Mouse (Mus musculus): Measurements from ENCODE around the gene Gabpb1. TPM values are rescaled to one million over a fixed set of nuclear protein-coding genes. Genes with fewer than 3 reads are reported as not detected.

Gene Gabpb1
- polyA plus RNA-seq, 1 experiment from 2014 or later: 48.6 TPM

GRCm38 (mm10) chr2:126599005-126599404 lies 77.1 kb downstream of the Gabpb1 start:
- DNase-seq (ENCODE audit: low spot score): no peak

GRCm38 (mm10) chr2:126598359-126598758 lies 77.8 kb downstream of the Gabpb1 start:
- no peaks in the 10 kb centered on the region for H3K36me3 ChIP-seq
- H3K4me1 ChIP-seq: peaks cover 5% of the 10 kb centered on the region; the same call in 1 of the 2 replicates
- no peaks in the 10 kb centered on the region; the same call in 1 of the 2 replicates for H3K27me3 ChIP-seq (ENCODE audit: insufficient read depth, poor library complexity, severe bottlenecking)
- no peaks in the 10 kb centered on the region for H3K9me3 ChIP-seq
- no peak overlapping the region for H3K27ac ChIP-seq
- DNase-seq (ENCODE audit: low spot score): no peak
- no peak overlapping the region for H3K4me3 ChIP-seq
- WGBS: 62% methylated on average over 2 of the region's 2 CpGs

More at GRCm38 (mm10) chr2:126599005-126599404, 77.1 kb downstream of the Gabpb1 start:
- peaks cover 5% of the 10 kb centered on the region; the same call in 1 of the 2 replicates for H3K4me1 ChIP-seq
- 7% methylated on average over 3 of the region's 3 CpGs for WGBS
- H3K27me3 ChIP-seq (ENCODE audit: insufficient read depth, poor library complexity, severe bottlenecking): no peaks in the 10 kb centered on the region; the same call in 1 of the 2 replicates
- H3K4me3 ChIP-seq: no peak overlapping the region
- H3K9me3 ChIP-seq: no peaks in the 10 kb centered on the region
- H3K36me3 ChIP-seq: no peaks in the 10 kb centered on the region
- no peak overlapping the region for H3K27ac ChIP-seq

GRCm38 (mm10) chr2:126597279-126598241 lies 78.6 kb downstream of the Gabpb1 start:
- H3K9me3 ChIP-seq: no peaks in the 10 kb centered on the region
- H3K4me3 ChIP-seq: no peak overlapping the region
- peaks cover 5% of the 10 kb centered on the region; the same call in 1 of the 2 replicates for H3K4me1 ChIP-seq
- WGBS: 74% methylated on average over 20 of the region's 20 CpGs
- no peak overlapping the region for H3K27ac ChIP-seq
- no peaks in the 10 kb centered on the region; the same call in 1 of the 2 replicates for H3K27me3 ChIP-seq (ENCODE audit: insufficient read depth, poor library complexity, severe bottlenecking)
- H3K36me3 ChIP-seq: no peaks in the 10 kb centered on the region
- DNase-seq (ENCODE audit: low spot score): no peak

DNA sequence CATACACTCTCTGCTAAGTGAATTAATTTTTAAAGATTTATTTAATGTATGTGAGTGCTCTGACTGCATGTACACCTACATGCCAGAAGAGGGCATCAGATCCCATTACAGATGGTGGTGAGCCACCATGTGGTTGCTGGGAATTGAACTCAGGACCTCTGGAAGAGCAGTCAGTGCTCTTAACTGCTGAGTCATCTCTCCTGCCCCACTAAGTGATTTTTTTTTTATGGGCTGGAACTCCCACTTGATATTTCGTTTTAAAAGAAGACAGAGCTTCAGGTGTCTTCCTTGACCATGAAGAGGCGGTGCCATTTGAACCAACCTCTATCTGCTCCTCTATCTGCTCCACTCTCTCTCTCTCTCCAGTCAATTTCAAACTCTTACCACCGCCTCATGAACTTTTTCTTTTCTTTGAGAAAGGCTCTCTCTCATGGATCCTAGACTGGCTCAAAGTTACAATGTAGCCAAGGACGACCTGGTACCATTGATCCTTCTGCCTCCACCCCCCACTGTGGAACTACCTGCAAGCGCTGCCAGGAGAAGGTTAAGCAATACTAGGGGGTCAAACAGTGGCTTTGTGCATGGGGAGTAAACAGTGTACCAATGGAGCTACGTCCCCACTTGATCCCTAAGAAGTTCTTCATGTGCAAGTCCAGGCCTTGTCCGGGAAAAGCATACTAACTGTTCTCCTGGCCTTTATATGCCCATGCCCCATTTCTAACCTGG lies 79.6 kb downstream of the Gabpb1 start:
- 86% methylated on average over 7 of the region's 7 CpGs for WGBS
- Histone ChIP-seq H3K27me3 (ENCODE audit: insufficient read depth, poor library complexity, severe bottlenecking) (no peaks in the 10 kb centered on the region; the same call in 1 of the 2 replicates), H3K4me3 (no peak overlapping the region), H3K9me3 (no peaks in the 10 kb centered on the region), H3K27ac (no peak overlapping the region), H3K4me1 (peaks cover 5% of the 10 kb centered on the region; the same call in 1 of the 2 replicates), H3K36me3 (no peaks in the 10 kb centered on the region)
- no peak for DNase-seq (ENCODE audit: low spot score)

- Histone ChIP-seq H3K4me1 (no peaks in the 10 kb centered on the region; the same call in 1 of the 2 replicates), H3K9me3 (no peaks in the 10 kb centered on the region), H3K27ac (peak overlapping the region; percentile 49; the same call in 1 of the 2 replicates), H3K36me3 (no peaks in the 10 kb centered on the region), H3K27me3 (ENCODE audit: insufficient read depth, poor library complexity, severe bottlenecking) (no peaks in the 10 kb centered on the region), H3K4me3 (peak overlapping the region; percentile 54)
- WGBS: 18% methylated on average over 26 of the region's 26 CpGs
- peak; percentile 90 for DNase-seq (ENCODE audit: low spot score)
Measured at GRCm38 (mm10) chr2:126593831-126594610, 82.1 kb downstream of the Gabpb1 start.

DNA sequence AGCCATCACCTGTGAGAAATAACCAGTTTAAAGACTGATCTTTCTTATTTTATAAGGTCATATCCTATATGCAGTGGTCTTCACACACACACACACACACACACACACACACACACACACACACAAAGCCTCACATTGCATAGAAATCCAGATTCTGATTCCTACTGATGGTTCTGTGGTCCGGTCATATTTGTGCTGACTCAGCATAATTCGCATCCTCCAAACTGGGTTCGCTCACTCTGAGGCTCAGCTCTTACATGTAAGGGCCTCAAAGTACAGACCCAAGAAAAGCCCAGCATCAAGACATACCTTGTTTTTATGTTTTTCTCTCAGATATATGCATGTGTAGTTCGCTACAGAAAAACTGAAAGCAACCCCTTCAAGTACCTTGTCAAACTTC lies 84.8 kb downstream of the Gabpb1 start:
- no peaks in the 10 kb centered on the region for H3K27me3 ChIP-seq (ENCODE audit: insufficient read depth, poor library complexity, severe bottlenecking)
- no peak overlapping the region for H3K4me3 ChIP-seq
- H3K36me3 ChIP-seq: no peaks in the 10 kb centered on the region
- no peak for DNase-seq (ENCODE audit: low spot score)
- no peak overlapping the region for H3K27ac ChIP-seq
- 83% methylated on average over 4 of the region's 4 CpGs for WGBS
- H3K4me1 ChIP-seq: no peaks in the 10 kb centered on the region; the same call in 1 of the 2 replicates
- H3K9me3 ChIP-seq: no peaks in the 10 kb centered on the region

GRCm38 (mm10) chr2:126587468-126587867 lies 88.7 kb downstream of the Gabpb1 start:
- H3K36me3 ChIP-seq: no peaks in the 10 kb centered on the region
- no peak for DNase-seq (ENCODE audit: low spot score)
- H3K4me1 ChIP-seq: no peaks in the 10 kb centered on the region
- H3K27me3 ChIP-seq (ENCODE audit: insufficient read depth, poor library complexity, severe bottlenecking): no peaks in the 10 kb centered on the region
- 81% methylated on average over 3 of the region's 3 CpGs for WGBS
- H3K4me3 ChIP-seq: no peak overlapping the region
- H3K9me3 ChIP-seq: no peaks in the 10 kb centered on the region
- H3K27ac ChIP-seq: no peak overlapping the region

GRCm38 (mm10) chr2:126584621-126585369 lies 91.3 kb downstream of the Gabpb1 start:
- no peaks in the 10 kb centered on the region for H3K36me3 ChIP-seq
- no peaks in the 10 kb centered on the region for H3K4me1 ChIP-seq
- no peaks in the 10 kb centered on the region for H3K9me3 ChIP-seq
- H3K27ac ChIP-seq: no peak overlapping the region
- H3K27me3 ChIP-seq (ENCODE audit: insufficient read depth, poor library complexity, severe bottlenecking): no peaks in the 10 kb centered on the region
- H3K4me3 ChIP-seq: no peak overlapping the region
- WGBS: 78% methylated on average over 8 of the region's 8 CpGs
- DNase-seq (ENCODE audit: low spot score): no peak

- DNase-seq (ENCODE audit: low spot score): no peak
- H3K4me1 ChIP-seq: no peaks in the 10 kb centered on the region
- no peak overlapping the region for H3K4me3 ChIP-seq
- 69% methylated on average over 6 of the region's 6 CpGs for WGBS
- no peaks in the 10 kb centered on the region for H3K36me3 ChIP-seq
- no peaks in the 10 kb centered on the region for H3K9me3 ChIP-seq
- H3K27ac ChIP-seq: no peak overlapping the region
- H3K27me3 ChIP-seq (ENCODE audit: insufficient read depth, poor library complexity, severe bottlenecking): no peaks in the 10 kb centered on the region
Measured at GRCm38 (mm10) chr2:126583960-126584359, 92.2 kb downstream of the Gabpb1 start.

DNA sequence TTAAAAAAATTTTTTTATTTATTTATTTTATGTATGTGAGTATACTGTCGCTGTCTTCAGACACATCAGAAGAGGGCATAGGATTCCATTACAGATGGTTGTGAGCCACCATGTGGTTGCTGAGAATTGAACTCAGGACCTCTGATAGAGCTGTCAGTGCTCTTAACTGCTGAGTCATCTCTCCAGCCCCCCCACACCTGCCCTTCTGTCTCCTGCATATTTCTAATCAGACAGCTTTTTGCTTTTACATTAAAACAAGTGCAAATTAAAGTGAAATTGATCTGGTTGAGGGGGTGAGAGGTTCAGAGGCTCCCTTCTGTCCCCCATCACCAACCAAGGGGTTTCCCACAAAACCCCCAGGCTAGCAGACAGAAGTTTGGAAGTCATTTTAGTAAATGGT lies 96.9 kb downstream of the Gabpb1 start:
- no peaks in the 10 kb centered on the region for H3K4me1 ChIP-seq
- no peaks in the 10 kb centered on the region for H3K27me3 ChIP-seq (ENCODE audit: insufficient read depth, poor library complexity, severe bottlenecking)
- 79% methylated on average over 1 of the region's 1 CpGs for WGBS
- no peak overlapping the region for H3K27ac ChIP-seq
- no peaks in the 10 kb centered on the region for H3K9me3 ChIP-seq
- H3K4me3 ChIP-seq: no peak overlapping the region
- H3K36me3 ChIP-seq: no peaks in the 10 kb centered on the region
- DNase-seq (ENCODE audit: low spot score): no peak

All from heart, embryonic 10.5 days (tissue).